Mouse (Mus musculus) bone marrow, adult 2 months (tissue): ENCODE measurements at regions not wholly inside any gene's neighbourhood (a gene's known extent, or its start where the extent isn't known, plus 50 kb on each side); places are given as distances from the start of the nearest gene placed in this dataset.
A peak's percentile ranks its signal among the peaks of the same experiment; 100 is the strongest.

ENCODE experiments used
- CTCF ChIP-seq: fragments of 200-500 bp; IDR thresholded peaks from 2 replicates; pipeline ENCODE4 v1.5.1; 2011; ENCODE audit warnings: low read length, control low read depth; ENCODE audit not compliant: control insufficient read depth, insufficient read depth
- POLR2A ChIP-seq: fragments of 200-500 bp; IDR thresholded peaks from 2 replicates; pipeline ENCODE4 v1.6.1; 2011; ENCODE audit warnings: low read depth, mild to moderate bottlenecking, control low read depth, low read length, borderline replicate concordance; ENCODE audit not compliant: control insufficient read depth

DNA sequence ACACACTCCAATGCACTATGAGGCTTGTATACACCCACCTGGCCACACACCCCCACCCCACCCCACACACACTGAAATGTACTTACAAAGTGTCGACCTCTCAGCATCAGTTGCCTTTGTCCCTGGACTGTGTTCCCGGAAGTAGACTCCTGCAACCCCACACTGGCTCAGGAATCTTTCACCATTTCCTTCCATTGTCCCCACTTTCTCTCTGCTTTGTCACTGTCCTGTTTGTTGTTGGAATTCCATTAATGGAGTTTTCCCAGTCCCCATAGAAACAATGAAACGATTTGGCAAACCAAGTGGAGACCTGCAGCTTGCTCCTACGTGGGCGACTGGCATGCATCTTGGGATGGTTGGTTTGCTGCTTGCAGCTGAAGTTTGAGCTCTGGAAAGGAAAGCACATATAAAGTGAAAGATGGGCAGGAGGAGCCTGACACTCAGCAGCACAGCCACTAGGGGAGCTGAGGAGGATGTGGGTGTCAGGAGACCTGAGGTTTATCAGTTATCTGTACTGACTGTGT is 65.2 kb upstream of the Jun start:
- peak; percentile 48; the same call in 1 of the 2 replicates for TF ChIP-seq CTCF
- no peak for TF ChIP-seq POLR2A
